Mouse (Mus musculus) heart, embryonic 12.5 days (tissue): ENCODE results near the gene 2010111I01Rik. TPM values are rescaled to one million over a fixed set of nuclear protein-coding genes. Genes with fewer than 3 reads are reported as not detected.

Experiments used
- ATAC-seq: fragments of 200-750 bp; cut with Nextera tagmentation; 2 replicates; pipeline ENCODE4 v1.8.0; 2017; ENCODE audit warnings: moderate TSS enrichment, moderate library complexity; ENCODE audit not compliant: insufficient number of reproducible peaks, low FRiP score
- H3K27ac ChIP-seq: fragments of 300-500 bp; sonication (generic); 2 replicates; pipeline ENCODE4 v1.5.1; 2016; ENCODE audit warnings: mild to moderate bottlenecking, moderate library complexity; ENCODE audit not compliant: poor library complexity, severe bottlenecking
- H3K27me3 ChIP-seq: fragments of 300-500 bp; sonication (generic); replicated peaks from 2 replicates; pipeline ENCODE4 v1.6.1; 2016; ENCODE audit warnings: mild to moderate bottlenecking, moderate library complexity
- H3K36me3 ChIP-seq: fragments of 300-500 bp; sonication (generic); 2 replicates; pipeline ENCODE4 v1.6.1; 2016; ENCODE audit warnings: mild to moderate bottlenecking, moderate library complexity
- H3K4me1 ChIP-seq: fragments of 300-500 bp; sonication (generic); replicated peaks from 2 replicates; pipeline ENCODE4 v1.6.1; 2016; ENCODE audit warnings: mild to moderate bottlenecking
- H3K4me2 ChIP-seq: fragments of 300-500 bp; sonication (generic); 2 replicates; pipeline ENCODE4 v1.6.1; 2016; ENCODE audit warnings: mild to moderate bottlenecking, moderate library complexity
- H3K4me3 ChIP-seq: fragments of 300-500 bp; sonication (generic); 2 replicates; pipeline ENCODE4 v1.5.1; 2016; ENCODE audit warnings: mild to moderate bottlenecking
- H3K9ac ChIP-seq: fragments of 300-500 bp; sonication (generic); 2 replicates; pipeline ENCODE4 v1.6.1; 2016; ENCODE audit warnings: mild to moderate bottlenecking, moderate library complexity
- H3K9me3 ChIP-seq: fragments of 300-500 bp; sonication (generic); replicated peaks from 2 replicates; pipeline ENCODE4 v1.6.1; 2016; ENCODE audit warnings: mild to moderate bottlenecking, moderate library complexity
- whole genome bisulfite sequencing: fragments of 180-500 bp; shearing (Covaris S2); methylation state at CpG from one replicate; pipeline ENCODE4 v1.1.7; 2016; 5-methylcytosine and 5-hydroxymethylcytosine counted together
- polyA plus RNA-seq: library from polyadenylated mRNA; unstranded; fragments of >200 nt; fragmentation: Nextera tagmentation; extraction: Ambion mirVana; gene quantifications from 2 replicates; pipeline ENCODE4 v1.2.1, GENCODE M21; 2016

Gene 2010111I01Rik
- polyA plus RNA-seq, 1 experiment from 2014 or later: 53.5 TPM

- 86% methylated on average over 10 of the region's 10 CpGs for WGBS
- Histone ChIP-seq H3K4me1 (peaks cover 18% of the 10 kb centered on the region), H3K36me3 (no peaks in the 10 kb centered on the region), H3K27me3 (no peaks in the 10 kb centered on the region), H3K4me3 (no peak overlapping the region), H3K27ac (no peak overlapping the region), H3K4me2 (no peak overlapping the region), H3K9me3 (no peaks in the 10 kb centered on the region), H3K9ac (no peak overlapping the region)
- no peak for ATAC-seq
Measured at GRCm38 (mm10) chr13:63156264-63156663, 191.6 kb downstream of the 2010111I01Rik start.

GRCm38 (mm10) chr13:63170282-63171073 lies 205.8 kb downstream of the 2010111I01Rik start:
- H3K27ac ChIP-seq: no peak overlapping the region; the same call in none of the 2 replicates
- WGBS: 67% methylated on average over 11 of the region's 11 CpGs
- ATAC-seq: no peak
- no peaks in the 10 kb centered on the region for H3K9me3 ChIP-seq
- no peak overlapping the region for H3K9ac ChIP-seq
- H3K36me3 ChIP-seq: no peaks in the 10 kb centered on the region
- no peaks in the 10 kb centered on the region for H3K27me3 ChIP-seq
- H3K4me3 ChIP-seq: no peak overlapping the region
- no peak overlapping the region for H3K4me2 ChIP-seq
- H3K4me1 ChIP-seq: peaks cover 32% of the 10 kb centered on the region

DNA sequence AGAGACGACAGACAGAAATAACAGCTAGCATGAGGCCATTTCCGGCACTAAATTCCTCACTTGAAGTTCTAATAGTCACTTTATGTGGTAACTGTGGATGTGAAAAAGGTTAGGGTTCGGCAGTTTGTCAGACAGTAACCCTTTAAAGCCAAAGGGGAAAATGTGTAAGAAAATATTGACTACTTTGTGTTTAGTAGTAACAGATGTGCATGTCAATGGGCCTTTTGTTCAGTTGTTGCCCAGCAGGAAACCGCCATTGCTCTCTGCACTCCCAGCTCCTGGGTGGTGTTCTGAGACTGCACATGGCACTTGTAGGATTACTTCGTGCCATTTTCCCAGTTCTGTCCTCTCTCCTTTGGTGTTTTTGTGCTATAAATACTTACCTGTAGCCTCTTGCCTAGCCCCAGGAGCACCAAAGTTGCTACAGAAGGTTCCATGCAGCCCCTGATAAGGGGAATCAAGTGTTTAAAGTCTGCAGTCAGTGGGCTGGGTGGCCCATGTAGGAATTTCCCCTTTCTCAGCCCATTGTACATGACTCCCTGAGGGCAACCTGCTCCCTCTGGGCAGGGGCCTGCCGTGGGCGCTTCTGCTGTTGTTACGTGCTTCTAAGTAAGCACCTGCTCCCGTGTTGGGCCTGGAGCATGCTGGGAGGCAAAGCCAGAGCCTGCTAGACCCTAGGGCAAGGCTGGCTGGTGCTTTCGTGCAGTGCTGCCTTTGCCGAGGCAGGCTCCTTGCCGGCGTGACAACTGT lies 206.8 kb downstream of the 2010111I01Rik start:
- Histone ChIP-seq H3K4me1 (peaks cover 40% of the 10 kb centered on the region), H3K27ac (peak overlapping the region; percentile 6; the same call in 1 of the 2 replicates)

DNA sequence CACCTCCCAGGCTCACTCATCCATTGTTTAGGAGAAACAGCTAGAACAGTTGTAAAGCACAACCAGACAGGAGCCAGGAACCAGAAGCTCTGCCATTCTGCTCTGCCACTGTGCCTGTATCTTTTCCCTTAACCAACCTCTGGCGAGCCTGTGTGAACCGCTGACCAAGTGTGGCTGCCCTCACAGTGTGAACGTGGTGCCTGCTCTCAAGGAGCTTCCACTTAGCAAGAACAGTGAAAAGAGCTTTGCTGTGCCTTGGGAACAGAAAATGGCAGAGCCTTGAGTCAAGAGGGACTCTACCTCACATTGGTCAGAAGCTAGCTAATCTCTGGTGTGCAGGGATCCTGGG lies 207.4 kb downstream of the 2010111I01Rik start:
- Histone ChIP-seq H3K27ac (no peak overlapping the region), H3K4me2 (no peak overlapping the region), H3K4me1 (peaks cover 44% of the 10 kb centered on the region), H3K4me3 (no peak overlapping the region), H3K36me3 (no peaks in the 10 kb centered on the region), H3K9ac (no peak overlapping the region), H3K9me3 (no peaks in the 10 kb centered on the region), H3K27me3 (no peaks in the 10 kb centered on the region)
- no peak for ATAC-seq
- WGBS: 71% methylated on average over 3 of the region's 3 CpGs

More for the DNA sequence above, 206.8 kb downstream of the 2010111I01Rik start:
- no peaks in the 10 kb centered on the region for H3K36me3 ChIP-seq
- H3K4me3 ChIP-seq: no peak overlapping the region
- no peak for ATAC-seq
- 57% methylated on average over 13 of the region's 13 CpGs for WGBS
- H3K27me3 ChIP-seq: no peaks in the 10 kb centered on the region
- no peaks in the 10 kb centered on the region for H3K9me3 ChIP-seq
- H3K4me2 ChIP-seq: no peak overlapping the region
- no peak overlapping the region for H3K9ac ChIP-seq

GRCm38 (mm10) chr13:63174252-63175020 lies 209.7 kb downstream of the 2010111I01Rik start:
- H3K27ac ChIP-seq: peak overlapping the region; percentile 12; the same call in 1 of the 2 replicates
- WGBS: 25% methylated on average over 6 of the region's 6 CpGs

GRCm38 (mm10) chr13:63176131-63176530 lies 211.4 kb downstream of the 2010111I01Rik start:
- no peak overlapping the region for H3K4me3 ChIP-seq
- 71% methylated on average over 4 of the region's 4 CpGs for WGBS
- H3K9me3 ChIP-seq: no peaks in the 10 kb centered on the region
- H3K9ac ChIP-seq: no peak overlapping the region
- ATAC-seq: no peak
- no peak overlapping the region for H3K27ac ChIP-seq
- no peaks in the 10 kb centered on the region for H3K36me3 ChIP-seq
- H3K27me3 ChIP-seq: no peaks in the 10 kb centered on the region
- H3K4me1 ChIP-seq: peaks cover 37% of the 10 kb centered on the region
- no peak overlapping the region for H3K4me2 ChIP-seq

More at GRCm38 (mm10) chr13:63174252-63175020, 209.7 kb downstream of the 2010111I01Rik start:
- peaks cover 44% of the 10 kb centered on the region for H3K4me1 ChIP-seq
- H3K36me3 ChIP-seq: no peaks in the 10 kb centered on the region
- H3K9me3 ChIP-seq: no peaks in the 10 kb centered on the region
- H3K9ac ChIP-seq: no peak overlapping the region
- no peaks in the 10 kb centered on the region for H3K27me3 ChIP-seq
- ATAC-seq: peak; percentile 71; the same call in 1 of the 2 replicates
- no peak overlapping the region for H3K4me2 ChIP-seq
- no peak overlapping the region for H3K4me3 ChIP-seq

- Histone ChIP-seq H3K9ac (no peak overlapping the region), H3K36me3 (no peaks in the 10 kb centered on the region), H3K27me3 (no peaks in the 10 kb centered on the region), H3K4me3 (no peak overlapping the region), H3K9me3 (no peaks in the 10 kb centered on the region), H3K4me2 (no peak overlapping the region), H3K27ac (no peak overlapping the region), H3K4me1 (peaks cover 34% of the 10 kb centered on the region)
- 78% methylated on average over 4 of the region's 4 CpGs for WGBS
- no peak for ATAC-seq
Measured at GRCm38 (mm10) chr13:63177232-63177631, 212.5 kb downstream of the 2010111I01Rik start.

DNA sequence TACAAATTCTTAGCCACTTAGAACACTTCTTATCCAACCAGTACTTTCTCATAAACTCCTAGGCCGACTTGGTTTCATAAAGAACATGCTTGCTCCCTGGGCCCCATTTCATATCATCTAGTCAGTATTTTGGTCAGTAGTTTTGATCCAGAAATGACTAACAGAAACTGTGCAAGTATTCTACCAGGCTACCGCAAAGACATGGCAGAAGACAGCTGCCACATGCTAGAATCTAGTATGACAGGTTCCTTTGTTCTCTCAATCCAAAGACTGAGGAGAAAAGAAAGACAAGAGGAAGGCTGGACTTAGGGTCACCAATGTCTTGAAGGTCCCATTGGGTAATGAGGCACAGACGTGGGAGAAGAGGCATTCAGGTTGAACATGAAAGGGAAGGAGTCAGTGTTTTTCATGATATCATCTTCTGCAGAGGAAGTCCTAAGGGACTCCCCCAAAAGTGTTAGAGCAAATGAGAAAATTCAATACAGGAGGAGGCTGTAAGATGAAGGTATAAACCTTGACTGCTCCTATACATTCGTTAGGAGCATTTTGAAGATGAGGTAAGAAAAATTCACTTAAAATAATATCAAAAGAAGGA lies 216.0 kb downstream of the 2010111I01Rik start:
- no peak overlapping the region for H3K4me2 ChIP-seq
- H3K36me3 ChIP-seq: no peaks in the 10 kb centered on the region
- no peak overlapping the region for H3K9ac ChIP-seq
- no peak for ATAC-seq
- 83% methylated on average over 4 of the region's 4 CpGs for WGBS
- no peak overlapping the region for H3K27ac ChIP-seq
- H3K27me3 ChIP-seq: no peaks in the 10 kb centered on the region
- peaks cover 16% of the 10 kb centered on the region for H3K4me1 ChIP-seq
- no peak overlapping the region for H3K4me3 ChIP-seq
- no peaks in the 10 kb centered on the region for H3K9me3 ChIP-seq

GRCm38 (mm10) chr13:63184946-63185345 lies 220.3 kb downstream of the 2010111I01Rik start:
- Histone ChIP-seq H3K4me1 (peaks cover 37% of the 10 kb centered on the region), H3K4me2 (no peak overlapping the region), H3K4me3 (no peak overlapping the region), H3K27me3 (no peaks in the 10 kb centered on the region), H3K36me3 (no peaks in the 10 kb centered on the region), H3K27ac (no peak overlapping the region), H3K9ac (no peak overlapping the region), H3K9me3 (no peaks in the 10 kb centered on the region)
- no peak for ATAC-seq
- WGBS: 84% methylated on average over 6 of the region's 6 CpGs

- H3K4me1 ChIP-seq: peaks cover 37% of the 10 kb centered on the region
- H3K27ac ChIP-seq: 0 out of 2 replicates have a peak overlapping the region, but pooled peaks have one; percentile 33
- WGBS: 76% methylated on average over 4 of the region's 4 CpGs
- H3K27me3 ChIP-seq: no peaks in the 10 kb centered on the region
- no peak for ATAC-seq
- H3K9me3 ChIP-seq: no peaks in the 10 kb centered on the region
- no peak overlapping the region for H3K9ac ChIP-seq
- H3K4me2 ChIP-seq: no peak overlapping the region
- no peak overlapping the region for H3K4me3 ChIP-seq
- H3K36me3 ChIP-seq: no peaks in the 10 kb centered on the region
Measured at GRCm38 (mm10) chr13:63186217-63186616, 221.5 kb downstream of the 2010111I01Rik start.
